Comparison of ENCODE assay signal across 8 mouse cellular contexts in the genomic region with DNA sequence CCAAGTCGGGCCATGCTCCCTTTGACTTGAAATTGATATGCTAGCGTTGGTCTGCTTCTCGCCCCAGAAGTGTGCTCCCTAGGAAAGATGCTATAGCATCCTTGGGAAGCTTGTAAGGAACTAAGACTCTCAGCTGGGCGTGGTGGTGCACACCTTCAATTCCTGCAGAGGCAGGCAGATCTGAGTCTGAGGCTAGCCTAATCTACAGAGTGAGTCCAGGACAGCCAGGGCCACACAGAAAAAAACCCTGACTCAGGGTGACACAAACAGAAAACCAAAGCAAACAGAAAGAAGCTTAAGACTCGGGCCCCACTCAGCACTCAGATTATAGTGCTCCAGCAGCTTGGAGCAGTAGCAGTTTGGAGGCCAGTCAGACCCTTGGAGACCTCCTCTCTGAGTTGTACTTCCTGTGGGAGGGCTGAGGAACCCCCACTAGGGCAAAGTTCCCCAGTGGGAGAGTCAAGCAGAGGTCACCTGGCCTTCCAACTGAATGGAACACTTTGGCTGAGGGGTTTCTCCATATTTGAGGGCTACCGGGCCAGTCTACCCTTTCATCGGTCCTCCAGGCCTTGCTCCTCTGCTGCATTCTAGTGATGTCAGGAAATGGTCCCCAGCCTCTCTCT. TPM values are rescaled to one million over a fixed set of nuclear protein-coding genes. Genes with fewer than 3 reads are reported as not detected.
DNase-seq lines count a peak whose midpoint lies in the region; ATAC-seq and TF ChIP-seq lines count a peak whose summit lies in the region.

No protein-coding gene starts in this region.

- peaks cover 3% of the 10 kb centered on the region; the same call in 1 of the 2 replicates for H3K4me1 ChIP-seq in cortical plate, adult 2 months (ENCODE audit: control insufficient read depth, insufficient read depth, low read length)
- H3K4me1 ChIP-seq in hindbrain, embryonic 15.5 days (replicated peaks), result peaks cover 34% of the 10 kb centered on the region
- peaks cover 14% of the 10 kb centered on the region; the same call in 1 of the 2 replicates for H3K4me1 ChIP-seq in midbrain, embryonic 14.5 days (ENCODE audit: control insufficient read depth, insufficient read depth, low read length)

- H3K4me2 ChIP-seq in hindbrain, embryonic 15.5 days, result peak overlapping the region; percentile 92
- H3K4me2 ChIP-seq in midbrain, embryonic 14.5 days (ENCODE audit: low read length), result peak overlapping the region; percentile 89

- H3K36me3 ChIP-seq in hindbrain, embryonic 15.5 days, result no peaks in the 10 kb centered on the region
- no peaks in the 10 kb centered on the region for H3K36me3 ChIP-seq in midbrain, embryonic 14.5 days (ENCODE audit: control insufficient read depth, insufficient read depth, low read length)

- no peak overlapping the region for H3K9ac ChIP-seq in hindbrain, embryonic 15.5 days
- no peak overlapping the region; the same call in 1 of the 2 replicates for H3K9ac ChIP-seq in midbrain, embryonic 14.5 days (replicated peaks; ENCODE audit: low read length)

- ATAC-seq in hindbrain, embryonic 15.5 days (ENCODE audit: low FRiP score, low read depth), result no peak
- no peak for ATAC-seq in midbrain, embryonic 14.5 days (ENCODE audit: low FRiP score, low TSS enrichment)

- no peak overlapping the region for H3K27ac ChIP-seq in cortical plate, adult 2 months (ENCODE audit: insufficient read depth, low read length)
- H3K27ac ChIP-seq in hindbrain, embryonic 15.5 days (replicated peaks), result no peak overlapping the region
- no peak overlapping the region for H3K27ac ChIP-seq in midbrain, embryonic 14.5 days (replicated peaks; ENCODE audit: low read depth, low read length)

- H3K4me3 ChIP-seq in cortical plate, adult 2 months (ENCODE audit: insufficient read depth, low read length), result peak overlapping the region; percentile 66; the same call in 1 of the 2 replicates
- H3K4me3 ChIP-seq in hindbrain, embryonic 15.5 days, result peak overlapping the region; percentile 58; the same call in 1 of the 2 replicates
- no peak overlapping the region for H3K4me3 ChIP-seq in midbrain, embryonic 14.5 days (replicated peaks; ENCODE audit: low read depth, low read length)

- WGBS in hindbrain, embryonic 15.5 days, result 75% methylated on average over 7 of the region's 7 CpGs
- WGBS in midbrain, embryonic 14.5 days, result 74% methylated on average over 7 of the region's 7 CpGs

- TF ChIP-seq POLR2A in cortical plate, adult 2 months (IDR thresholded peaks at IDR 0.05; ENCODE audit: extremely low read depth, insufficient read depth, low read length), result no peak

- no peak for TF ChIP-seq CTCF in cortical plate, adult 2 months (IDR thresholded peaks at IDR 0.05; ENCODE audit: extremely low read depth, insufficient read depth, low read length)

- peak; percentile 38 for DNase-seq in kidney, postnatal 10 days
- DNase-seq in kidney, adult 18-20 months, result no peak
- DNase-seq in midbrain, embryonic 14.5 days, result no peak
- no peak for DNase-seq in left cerebral cortex, adult 18-20 months (ENCODE audit: low spot score in 2 of 2)
- no peak for DNase-seq in layer of hippocampus, postnatal 10 days (ENCODE audit: low spot score in 2 of 2)
- DNase-seq in urinary bladder, postnatal 36 days (ENCODE audit: low spot score in 2 of 2), result no peak

- no peaks in the 10 kb centered on the region for H3K9me3 ChIP-seq in hindbrain, embryonic 15.5 days
- H3K9me3 ChIP-seq in midbrain, embryonic 14.5 days (ENCODE audit: control insufficient read depth, low read length), result no peaks in the 10 kb centered on the region

- H3K27me3 ChIP-seq in hindbrain, embryonic 15.5 days, result peaks cover 8% of the 10 kb centered on the region
- H3K27me3 ChIP-seq in midbrain, embryonic 14.5 days (ENCODE audit: control insufficient read depth, insufficient read depth, low read length), result peaks cover 19% of the 10 kb centered on the region; the same call in 1 of the 2 replicates

RNA-seq across cellular contexts. Expression of a gene that starts 1.5 kb away (rescaled TPM):
- 5.7 and 6.1 TPM in 2 replicates for polyA plus RNA-seq in cortical plate, adult 2 months (2012; rRNA removed)
- 2.0 and 2.8 TPM in 2 replicates for polyA plus RNA-seq in hindbrain, embryonic 15.5 days (2015; fragmentation: Nextera tagmentation; extraction: Ambion mirVana)
- 1.4 and 1.6 TPM in 2 replicates for polyA plus RNA-seq in midbrain, embryonic 14.5 days (2014; fragmentation: Nextera tagmentation; extraction: Ambion mirVana)
- total RNA-seq in left cerebral cortex, adult 18-20 months (2021), result 1 to 10 TPM; 8.4 to 9.5 TPM
- total RNA-seq in layer of hippocampus, postnatal 10 days (2021), result 1 to 10 TPM; 6.3 to 9.4 TPM

RNA-seq across cellular contexts. Expression of a gene that starts 2.7 kb away (rescaled TPM):
- polyA plus RNA-seq in cortical plate, adult 2 months (2012; rRNA removed), result 0.31 and 0.68 TPM in 2 replicates
- 0.25 and 0.63 TPM in 2 replicates for polyA plus RNA-seq in hindbrain, embryonic 15.5 days (2015; fragmentation: Nextera tagmentation; extraction: Ambion mirVana)
- 0.47 TPM in 1 of 2 replicates, not detected in the other for polyA plus RNA-seq in midbrain, embryonic 14.5 days (2014; fragmentation: Nextera tagmentation; extraction: Ambion mirVana)
- 1 to 10 TPM in 1 of 2 experiments, not detected in 1; 1.4 TPM for total RNA-seq in left cerebral cortex, adult 18-20 months (2021)
- 1 to 10 TPM in 1 of 2 experiments, under 1 TPM in 1; 0.89 to 1.2 TPM for total RNA-seq in layer of hippocampus, postnatal 10 days (2021)
